Mouse (Mus musculus) neural tube, embryonic 15.5 days (tissue): ENCODE measurements around the gene Pard6a. TPM values are rescaled to one million over a fixed set of nuclear protein-coding genes. Genes with fewer than 3 reads are reported as not detected.

Experiments used
- ATAC-seq: fragments of 200-750 bp; cut with Nextera tagmentation; 2 replicates; pipeline ENCODE4 v1.8.0; 2017; ENCODE audit warnings: mild to moderate bottlenecking, moderate TSS enrichment, moderate library complexity; ENCODE audit not compliant: low FRiP score
- H3K27ac ChIP-seq: fragments of 300-500 bp; sonication (generic); replicated peaks from 2 replicates; pipeline ENCODE4 v1.5.1; 2015; ENCODE audit warnings: mild to moderate bottlenecking, inconsistent platforms
- H3K27me3 ChIP-seq: fragments of 300-500 bp; sonication (generic); replicated peaks from 2 replicates; pipeline ENCODE4 v1.6.1; 2015; ENCODE audit warnings: inconsistent platforms
- H3K36me3 ChIP-seq: fragments of 300-500 bp; sonication (generic); 2 replicates; pipeline ENCODE4 v1.6.1; 2015; ENCODE audit warnings: inconsistent platforms
- H3K4me1 ChIP-seq: fragments of 300-500 bp; sonication (generic); 2 replicates; pipeline ENCODE4 v1.6.1; 2015; ENCODE audit warnings: inconsistent platforms
- H3K4me2 ChIP-seq: fragments of 300-500 bp; sonication (generic); 2 replicates; pipeline ENCODE4 v1.6.1; 2015; ENCODE audit warnings: inconsistent platforms, mild to moderate bottlenecking, moderate library complexity
- H3K4me3 ChIP-seq: fragments of 300-500 bp; sonication (generic); replicated peaks from 2 replicates; pipeline ENCODE4 v1.5.1; 2015; ENCODE audit warnings: mild to moderate bottlenecking, inconsistent platforms
- H3K9ac ChIP-seq: fragments of 300-500 bp; sonication (generic); replicated peaks from 2 replicates; pipeline ENCODE4 v1.6.1; 2015; ENCODE audit warnings: mild to moderate bottlenecking, inconsistent platforms
- H3K9me3 ChIP-seq: fragments of 300-500 bp; sonication (generic); replicated peaks from 2 replicates; pipeline ENCODE4 v1.6.1; 2016; ENCODE audit warnings: inconsistent platforms
- WGBS: fragments of 180-500 bp; shearing (Covaris S2); methylation state at CpG from one replicate; pipeline ENCODE4 v1.1.7; 2015; ENCODE audit warnings: mixed read lengths; 5-methylcytosine and 5-hydroxymethylcytosine counted together
- polyA plus RNA-seq: library from polyadenylated mRNA; unstranded; fragments of >200 nt; fragmentation: Nextera tagmentation; extraction: Ambion mirVana; gene quantifications from 2 replicates; pipeline ENCODE4 v1.2.1, GENCODE M21; 2015

The Pard6a gene
- polyA plus RNA-seq, 1 experiment from 2014 or later = 59.6 TPM

- Histone ChIP-seq H3K4me1 (peaks cover 47% of the 10 kb centered on the region), H3K4me3 (0 out of 2 replicates have a peak overlapping the region, but pooled peaks have one; percentile 73), H3K36me3 (peaks cover 25% of the 10 kb centered on the region), H3K9me3 (no peaks in the 10 kb centered on the region), H3K27ac (no peak overlapping the region), H3K9ac (0 out of 2 replicates have a peak overlapping the region, but pooled peaks have one; percentile 14), H3K27me3 (no peaks in the 10 kb centered on the region), H3K4me2 (peak overlapping the region; percentile 96)
- ATAC-seq = no peak
- 94% methylated on average over 24 of the region's 24 CpGs for WGBS
Measured at GRCm38 (mm10) chr8:105702731-105703415, 1.9 kb downstream of the Pard6a start.

GRCm38 (mm10) chr8:105704146-105704812 is 3.3 kb downstream of the Pard6a start:
- Histone ChIP-seq H3K4me1 (peaks cover 51% of the 10 kb centered on the region), H3K9ac (no peak overlapping the region), H3K27me3 (no peaks in the 10 kb centered on the region), H3K36me3 (peaks cover 16% of the 10 kb centered on the region), H3K27ac (no peak overlapping the region), H3K9me3 (no peaks in the 10 kb centered on the region), H3K4me2 (no peak overlapping the region), H3K4me3 (no peak overlapping the region)
- WGBS = 94% methylated on average over 34 of the region's 34 CpGs
- no peak for ATAC-seq

- WGBS = 96% methylated on average over 6 of the region's 6 CpGs
- no peak for ATAC-seq
Measured at GRCm38 (mm10) chr8:105704955-105705354, 4.0 kb downstream of the Pard6a start.

GRCm38 (mm10) chr8:105706426-105706825 is 5.5 kb downstream of the Pard6a start:
- H3K4me1 ChIP-seq = peaks cover 38% of the 10 kb centered on the region
- no peaks in the 10 kb centered on the region for H3K9me3 ChIP-seq
- no peak overlapping the region for H3K27ac ChIP-seq
- H3K4me3 ChIP-seq = no peak overlapping the region
- H3K9ac ChIP-seq = no peak overlapping the region
- no peak for ATAC-seq
- peaks cover 16% of the 10 kb centered on the region for H3K36me3 ChIP-seq
- H3K4me2 ChIP-seq = peak overlapping the region; percentile 99; the same call in 1 of the 2 replicates
- WGBS = 83% methylated on average over 12 of the region's 12 CpGs
- H3K27me3 ChIP-seq = no peaks in the 10 kb centered on the region

More at GRCm38 (mm10) chr8:105704955-105705354, 4.0 kb downstream of the Pard6a start:
- no peak overlapping the region for H3K9ac ChIP-seq
- H3K4me2 ChIP-seq = no peak overlapping the region
- H3K27ac ChIP-seq = no peak overlapping the region
- H3K36me3 ChIP-seq = peaks cover 16% of the 10 kb centered on the region
- H3K9me3 ChIP-seq = no peaks in the 10 kb centered on the region
- H3K4me1 ChIP-seq = peaks cover 44% of the 10 kb centered on the region
- H3K4me3 ChIP-seq = no peak overlapping the region
- no peaks in the 10 kb centered on the region for H3K27me3 ChIP-seq

- H3K4me3 ChIP-seq = peak within 1 kb of the TSS; percentile 81
- peaks cover 16% of the 10 kb centered on the region for H3K36me3 ChIP-seq
- H3K9ac ChIP-seq = peak within 1 kb of the TSS; percentile 59
- peaks cover 27% of the 10 kb centered on the region for H3K4me1 ChIP-seq
- WGBS = 1% methylated on average over 53 of the region's 55 CpGs
- no peaks in the 10 kb centered on the region for H3K9me3 ChIP-seq
- no peak within 1 kb of the TSS for H3K27ac ChIP-seq
- peak within 1 kb of the TSS; percentile 99 for H3K4me2 ChIP-seq
- peak; percentile 78 for ATAC-seq
- H3K27me3 ChIP-seq = no peaks in the 10 kb centered on the region
Measured at GRCm38 (mm10) chr8:105707498-105708403, 6.8 kb downstream of the Pard6a start, which contains the start of the genes 4933405L10Rik and Enkd1. TSS of gene 4933405L10Rik (plus strand) at chr8:105707655. TSS of gene Enkd1 (minus strand) at chr8:105708210.

- H3K4me3 ChIP-seq = 0 out of 2 replicates have a peak overlapping the region, but pooled peaks have one; percentile 81
- H3K4me2 ChIP-seq = no peak overlapping the region
- H3K9me3 ChIP-seq = no peaks in the 10 kb centered on the region
- peaks cover 20% of the 10 kb centered on the region for H3K4me1 ChIP-seq
- H3K36me3 ChIP-seq = 0 out of 2 replicates have a peak, but pooled peaks cover 8% of the 10 kb centered on the region
- H3K27ac ChIP-seq = no peak overlapping the region
- ATAC-seq = no peak
- no peak overlapping the region for H3K9ac ChIP-seq
- no peaks in the 10 kb centered on the region for H3K27me3 ChIP-seq
- WGBS = 97% methylated on average over 8 of the region's 8 CpGs
Measured at GRCm38 (mm10) chr8:105708675-105709074, 7.7 kb downstream of the Pard6a start.

- 81% methylated on average over 14 of the region's 14 CpGs for WGBS
Measured at GRCm38 (mm10) chr8:105709317-105709716, 8.4 kb downstream of the Pard6a start.

GRCm38 (mm10) chr8:105712286-105712685 is 11.3 kb downstream of the Pard6a start:
- H3K4me3 ChIP-seq = no peak overlapping the region
- H3K36me3 ChIP-seq = peaks cover 13% of the 10 kb centered on the region
- no peaks in the 10 kb centered on the region for H3K9me3 ChIP-seq
- WGBS = 88% methylated on average over 3 of the region's 3 CpGs
- H3K9ac ChIP-seq = no peak overlapping the region
- no peaks in the 10 kb centered on the region for H3K27me3 ChIP-seq
- no peak for ATAC-seq
- H3K4me2 ChIP-seq = no peak overlapping the region
- peaks cover 9% of the 10 kb centered on the region for H3K4me1 ChIP-seq
- H3K27ac ChIP-seq = no peak overlapping the region

More at GRCm38 (mm10) chr8:105709317-105709716, 8.4 kb downstream of the Pard6a start:
- Histone ChIP-seq H3K9ac (no peak overlapping the region), H3K4me1 (peaks cover 20% of the 10 kb centered on the region), H3K36me3 (0 out of 2 replicates have a peak, but pooled peaks cover 2% of the 10 kb centered on the region), H3K27ac (no peak overlapping the region), H3K4me3 (no peak overlapping the region), H3K9me3 (no peaks in the 10 kb centered on the region), H3K4me2 (no peak overlapping the region), H3K27me3 (no peaks in the 10 kb centered on the region)
- ATAC-seq = no peak

GRCm38 (mm10) chr8:105714139-105714538 is 13.2 kb downstream of the Pard6a start:
- WGBS = 6% methylated on average over 3 of the region's 3 CpGs

GRCm38 (mm10) chr8:105715042-105715441 is 14.1 kb downstream of the Pard6a start:
- peaks cover 14% of the 10 kb centered on the region for H3K36me3 ChIP-seq
- ATAC-seq = no peak
- 84% methylated on average over 6 of the region's 6 CpGs for WGBS
- H3K9me3 ChIP-seq = no peaks in the 10 kb centered on the region
- H3K9ac ChIP-seq = no peak overlapping the region
- H3K27ac ChIP-seq = no peak overlapping the region
- H3K4me2 ChIP-seq = no peak overlapping the region
- H3K4me3 ChIP-seq = no peak overlapping the region
- no peaks in the 10 kb centered on the region for H3K27me3 ChIP-seq
- no peaks in the 10 kb centered on the region for H3K4me1 ChIP-seq

More at GRCm38 (mm10) chr8:105714139-105714538, 13.2 kb downstream of the Pard6a start:
- no peaks in the 10 kb centered on the region for H3K27me3 ChIP-seq
- peaks cover 14% of the 10 kb centered on the region for H3K36me3 ChIP-seq
- no peak overlapping the region for H3K4me2 ChIP-seq
- H3K9me3 ChIP-seq = no peaks in the 10 kb centered on the region
- ATAC-seq = 0 out of 2 replicates have a peak, but pooled peaks have one; percentile 12
- no peaks in the 10 kb centered on the region for H3K4me1 ChIP-seq
- H3K4me3 ChIP-seq = no peak overlapping the region
- H3K27ac ChIP-seq = no peak overlapping the region
- H3K9ac ChIP-seq = no peak overlapping the region
